Mouse (Mus musculus) layer of hippocampus, adult 11-12 months (tissue): ENCODE results near the gene Vwa3a.
"Not testable (repeated sequence)": the region's sequence is repeated elsewhere in the genome, so short reads cannot be mapped to it uniquely, and the experiment has no call there.

Experiments
- DNase-seq: peaks from one replicate; pipeline ENCODE4 v3.0.0; 2022; ENCODE audit warnings: low spot score

Vwa3a gene

DNA sequence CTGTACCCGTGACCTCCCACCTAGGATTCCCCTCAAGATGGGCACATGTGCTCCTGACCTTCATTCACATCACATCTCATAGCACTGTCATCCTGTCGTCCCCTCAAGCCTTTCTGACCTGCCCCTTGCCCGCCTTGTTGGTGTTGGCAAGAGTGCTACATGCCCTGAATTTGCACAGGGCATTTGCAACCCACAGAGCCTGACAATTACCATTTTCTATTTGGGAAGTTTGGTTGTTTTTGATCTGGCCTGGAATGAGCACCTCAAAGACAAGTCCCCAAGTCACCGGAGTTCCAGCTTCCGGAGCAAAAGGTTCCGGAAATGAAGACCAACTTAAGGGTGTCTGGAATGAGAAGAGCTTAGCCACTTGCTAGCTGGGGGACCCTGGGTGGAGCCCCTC is at the start of gene Vwa3a:
Vwa3a (plus strand) TSS at position 301 of the 400 bp plus-strand sequence.
- no peak for DNase-seq

DNA sequence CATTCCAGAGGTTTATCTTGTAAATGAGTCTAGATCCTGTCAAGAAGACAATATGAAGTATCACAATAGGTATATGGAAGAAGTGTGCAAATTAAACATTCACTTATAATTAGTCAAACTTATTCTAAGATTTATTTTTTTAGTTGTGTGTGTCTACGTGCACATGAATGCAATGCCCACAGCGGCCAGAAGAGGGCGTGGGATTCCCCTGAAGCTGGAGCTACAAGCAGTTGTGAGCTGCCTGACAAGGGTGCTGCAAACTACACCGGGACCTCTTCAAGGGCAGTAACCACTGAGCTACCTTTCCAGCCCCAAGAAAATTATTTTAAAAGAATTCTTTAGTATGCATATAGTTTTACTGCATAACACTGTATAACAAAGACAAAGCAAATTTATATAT is 48.5 kb upstream of the Vwa3a start:
- no peak for DNase-seq

DNA sequence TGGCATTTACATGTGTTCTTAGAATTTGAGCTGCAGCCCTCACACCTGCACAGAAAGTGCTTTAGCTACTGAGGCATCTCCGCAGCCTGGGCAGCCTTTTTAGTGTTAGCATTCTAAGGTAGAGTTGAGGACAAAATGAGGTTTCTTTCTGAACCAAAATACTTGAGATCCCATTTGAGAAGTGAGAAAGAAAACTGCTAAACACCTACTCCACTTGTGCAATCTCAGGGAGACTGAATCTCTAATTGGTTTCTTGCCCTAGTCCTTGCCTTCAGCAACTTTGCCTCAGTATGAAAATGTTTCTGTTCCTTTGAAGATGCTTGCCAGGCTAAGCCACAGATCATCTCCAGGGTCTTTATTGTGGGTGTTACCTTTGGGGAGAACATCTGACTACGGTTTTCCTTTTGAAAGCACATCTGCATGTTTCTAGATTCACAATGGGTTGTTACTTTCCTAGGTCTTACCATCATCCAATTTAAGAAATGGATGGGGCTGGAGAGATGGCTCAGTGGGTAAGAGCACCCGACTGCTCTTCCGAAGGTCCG is 45.2 kb upstream of the Vwa3a start:
- no peak for DNase-seq

DNA sequence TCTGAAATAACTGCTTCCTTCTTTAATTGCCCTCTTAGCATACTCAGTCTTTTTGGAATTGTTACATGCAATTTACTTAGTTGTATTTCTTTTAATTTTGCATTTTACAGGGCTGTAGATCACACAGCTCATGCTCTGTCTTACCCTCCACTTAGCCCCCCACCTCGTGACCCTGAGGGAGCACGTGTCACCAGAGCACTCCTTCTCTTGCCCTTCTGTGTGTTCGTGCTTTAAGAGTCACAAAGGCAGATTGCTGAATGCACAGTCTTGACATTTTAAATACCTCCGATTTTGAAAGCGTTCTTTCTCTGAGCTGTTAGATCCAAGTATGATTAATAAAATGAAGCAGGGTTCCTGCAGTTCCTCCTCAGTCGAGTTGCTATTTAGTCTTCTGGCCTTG is 43.9 kb upstream of the Vwa3a start:
- no peak for DNase-seq

DNA sequence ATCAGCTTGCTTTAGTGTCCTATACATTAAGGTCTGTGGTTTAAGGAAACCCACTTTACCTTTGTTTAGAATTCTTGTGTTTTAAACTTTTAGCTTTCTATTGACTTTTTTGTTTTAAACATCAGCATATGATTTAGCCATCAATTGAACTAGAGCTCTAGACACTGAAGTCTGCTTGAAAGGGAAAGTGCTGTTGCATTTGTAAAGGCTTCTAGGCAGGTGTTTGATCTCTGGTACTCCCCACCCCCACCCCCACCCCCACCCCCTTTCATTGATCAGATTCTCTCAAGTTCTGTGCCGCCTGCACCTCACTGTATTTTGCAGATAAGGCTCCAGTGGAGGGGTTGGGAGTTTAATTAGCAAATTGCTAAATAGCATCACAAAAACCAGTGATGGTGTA is 43.5 kb upstream of the Vwa3a start:
- no peak for DNase-seq

- no peak for DNase-seq
These were observed 42.8 kb upstream of the Vwa3a start for GRCm38 (mm10) chr7:120696331-120696730.

DNA sequence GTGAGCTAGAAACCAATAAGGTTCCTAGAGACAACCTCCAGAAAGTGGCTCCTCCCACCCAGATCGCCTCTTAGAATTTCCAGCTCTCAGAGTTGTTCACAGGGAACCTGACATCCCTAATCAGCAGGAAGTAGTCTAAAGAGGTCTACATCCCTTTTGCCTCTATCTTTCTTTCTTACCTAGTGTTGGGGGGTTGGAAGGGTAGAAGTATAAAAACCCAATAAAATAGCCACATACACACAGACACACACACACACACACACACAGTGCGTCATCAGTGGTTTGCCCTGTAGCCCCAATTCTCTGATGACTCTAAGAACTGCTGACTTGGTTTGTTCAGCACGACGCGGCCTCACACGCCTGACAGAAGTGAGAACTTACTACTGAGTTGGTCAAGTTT is 39.5 kb upstream of the Vwa3a start:
- no peak for DNase-seq

DNA sequence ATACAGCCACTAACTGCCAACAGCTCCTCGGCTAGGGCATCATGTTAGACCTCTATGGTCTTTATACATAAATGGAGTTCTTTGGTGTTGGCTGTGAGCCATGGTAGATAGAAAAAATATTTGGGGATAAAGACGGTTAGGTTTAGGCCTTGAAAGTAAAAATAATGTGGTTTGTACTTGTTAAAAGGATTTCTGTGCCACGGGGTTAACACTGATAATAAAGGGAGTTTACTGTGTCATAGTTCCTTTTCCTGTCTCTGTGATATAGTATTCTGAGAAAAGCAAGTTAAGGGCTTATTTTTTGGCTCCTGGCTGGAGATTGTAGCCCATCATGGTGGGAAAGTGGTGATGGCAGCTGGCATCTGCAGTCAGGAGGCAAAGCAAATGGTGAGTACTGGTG is 35.2 kb upstream of the Vwa3a start:
- no peak for DNase-seq

DNA sequence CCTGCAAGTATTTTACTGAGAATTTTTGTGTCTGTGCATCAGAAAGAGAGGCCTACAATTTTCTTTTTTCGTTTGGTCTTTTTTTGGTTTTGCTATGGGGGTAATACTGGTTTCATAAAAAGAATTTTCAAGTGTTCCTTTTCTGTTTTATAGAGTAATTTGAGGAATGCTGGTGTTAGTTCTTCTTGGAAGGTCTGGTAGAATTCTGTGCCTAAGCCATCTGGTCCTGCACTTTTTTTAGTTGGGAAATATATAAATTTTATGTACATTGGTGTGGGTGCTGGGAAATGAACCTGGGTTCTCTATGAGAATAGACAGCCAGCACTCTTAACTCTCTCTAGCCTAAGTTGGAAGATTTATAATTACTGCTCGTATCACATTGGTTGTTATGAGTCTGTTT is 27.0 kb upstream of the Vwa3a start:
- DNase-seq, result no peak

DNA sequence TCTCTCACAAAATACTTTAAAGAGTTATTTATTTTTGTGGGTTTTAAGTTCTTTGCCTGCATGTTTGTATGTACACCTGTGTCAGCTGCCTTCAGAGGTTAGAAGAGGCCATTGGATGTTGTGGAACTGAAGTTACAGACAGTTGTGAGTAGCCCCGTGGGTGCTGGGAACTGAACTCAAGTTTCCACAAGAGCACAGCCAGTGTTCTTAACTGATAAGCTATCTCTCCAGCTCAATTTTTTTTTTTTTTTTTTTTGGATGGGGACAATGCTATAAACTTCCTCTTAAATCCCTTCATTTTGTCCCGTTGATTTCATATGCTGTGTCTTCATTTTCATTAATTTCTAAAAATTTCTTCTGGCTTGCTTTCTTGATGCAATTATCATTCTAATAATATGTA is 25.9 kb upstream of the Vwa3a start:
- DNase-seq, result no peak

DNA sequence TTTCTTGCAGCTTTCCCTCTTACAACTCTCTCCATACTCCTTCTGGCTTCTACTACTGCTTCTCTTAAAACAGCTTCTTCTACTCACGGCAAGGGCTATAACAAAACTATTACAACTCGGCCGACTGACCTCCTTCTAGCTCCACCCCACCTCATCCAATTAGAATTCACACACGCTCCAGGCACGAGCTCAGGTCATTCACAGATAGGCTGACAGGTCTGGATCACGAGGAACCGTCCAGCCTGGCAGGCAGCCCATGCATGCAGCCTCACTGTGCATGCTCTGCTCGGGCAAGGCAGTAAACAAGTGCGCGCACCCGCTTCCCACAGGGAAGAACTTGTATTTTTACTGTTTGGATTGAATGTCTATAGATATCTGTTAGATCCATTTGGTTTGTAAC is 25.2 kb upstream of the Vwa3a start:
- not testable (repeated sequence) for DNase-seq

- no peak for DNase-seq
These were observed 21.9 kb upstream of the Vwa3a start for GRCm38 (mm10) chr7:120717261-120717660.

DNA sequence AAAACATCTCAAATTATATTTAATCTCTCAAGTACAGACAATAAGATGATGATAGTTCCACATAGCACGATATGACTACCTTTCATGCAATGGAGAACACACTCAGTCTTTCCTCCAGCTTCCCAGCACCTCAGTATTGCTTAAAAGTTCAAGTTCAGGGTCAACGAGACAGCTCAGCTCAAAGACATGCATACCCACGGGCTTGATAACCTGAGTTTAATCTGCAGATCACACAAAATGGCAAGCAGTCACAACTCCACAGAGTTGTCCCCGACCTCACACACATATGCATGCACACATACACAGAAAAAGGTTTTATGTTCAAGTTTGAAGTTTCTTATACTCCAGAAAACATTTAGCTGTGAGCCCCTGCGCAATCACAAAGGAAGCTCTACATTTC is 18.1 kb upstream of the Vwa3a start:
- DNase-seq, result no peak

DNA sequence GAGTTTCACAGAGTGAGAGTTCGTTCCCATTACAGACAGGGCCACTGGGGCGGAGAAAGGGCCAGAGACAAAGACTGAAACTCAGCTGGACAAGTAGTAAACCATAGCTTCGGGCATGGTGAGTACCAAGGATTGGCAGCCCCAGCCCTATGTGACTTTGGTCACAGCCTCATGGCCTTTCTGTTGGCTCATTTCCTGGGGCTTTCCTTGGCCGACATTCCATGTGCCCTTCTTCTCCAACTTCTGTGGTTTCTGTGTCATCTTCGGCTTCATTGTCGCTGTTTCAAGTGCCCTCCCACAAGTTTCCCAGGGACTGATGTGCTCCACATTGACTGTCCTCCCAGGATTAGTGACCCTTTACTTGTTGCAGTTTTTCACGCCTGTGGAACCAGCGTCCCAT is 17.7 kb upstream of the Vwa3a start:
- DNase-seq, result no peak

DNA sequence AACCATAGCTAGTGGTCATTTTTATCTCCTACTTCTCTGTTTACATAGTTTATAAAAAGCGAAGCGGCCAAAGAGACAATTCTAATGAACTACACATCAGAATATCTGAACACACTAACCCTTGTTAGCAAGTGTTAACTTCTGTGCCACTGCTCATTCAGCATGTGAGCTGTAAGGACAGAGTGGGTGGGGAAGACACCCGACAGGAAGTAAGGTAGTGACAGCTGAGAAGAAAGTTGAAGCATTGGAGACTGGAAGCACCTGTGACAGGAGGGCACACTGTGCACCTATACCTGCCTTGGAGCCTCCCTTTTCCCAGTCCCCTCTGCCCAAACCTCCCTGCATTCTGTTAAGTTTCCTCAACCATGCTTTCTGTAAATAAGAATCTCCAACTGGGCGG is 17.1 kb upstream of the Vwa3a start:
- no peak for DNase-seq

GRCm38 (mm10) chr7:120722839-120723278 is 16.3 kb upstream of the Vwa3a start:
- no peak for DNase-seq

- DNase-seq, result peak; percentile 61
These were observed 11.5 kb upstream of the Vwa3a start for GRCm38 (mm10) chr7:120727581-120727980.

- DNase-seq, result no peak
These were observed 9.5 kb upstream of the Vwa3a start for GRCm38 (mm10) chr7:120729635-120730034.

DNA sequence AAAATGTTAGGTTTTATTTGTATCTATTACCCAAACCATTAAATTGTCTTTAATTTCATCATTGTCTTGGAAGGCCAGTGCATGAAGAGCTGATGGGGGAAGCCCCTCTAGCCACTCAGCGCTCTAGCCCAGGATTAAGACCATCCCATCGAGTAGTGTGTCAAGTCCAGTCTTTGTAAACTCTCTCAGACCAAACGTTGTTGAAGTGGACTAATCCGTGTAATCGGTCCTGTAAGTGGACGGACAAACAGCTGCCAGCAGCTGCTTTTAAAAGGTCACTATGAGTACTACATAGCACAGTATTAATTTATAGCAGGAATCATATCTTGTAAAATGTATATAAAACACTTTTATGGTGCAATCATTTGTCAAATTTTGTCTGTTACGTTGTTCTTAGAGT is 6.2 kb upstream of the Vwa3a start:
- no peak for DNase-seq

DNA sequence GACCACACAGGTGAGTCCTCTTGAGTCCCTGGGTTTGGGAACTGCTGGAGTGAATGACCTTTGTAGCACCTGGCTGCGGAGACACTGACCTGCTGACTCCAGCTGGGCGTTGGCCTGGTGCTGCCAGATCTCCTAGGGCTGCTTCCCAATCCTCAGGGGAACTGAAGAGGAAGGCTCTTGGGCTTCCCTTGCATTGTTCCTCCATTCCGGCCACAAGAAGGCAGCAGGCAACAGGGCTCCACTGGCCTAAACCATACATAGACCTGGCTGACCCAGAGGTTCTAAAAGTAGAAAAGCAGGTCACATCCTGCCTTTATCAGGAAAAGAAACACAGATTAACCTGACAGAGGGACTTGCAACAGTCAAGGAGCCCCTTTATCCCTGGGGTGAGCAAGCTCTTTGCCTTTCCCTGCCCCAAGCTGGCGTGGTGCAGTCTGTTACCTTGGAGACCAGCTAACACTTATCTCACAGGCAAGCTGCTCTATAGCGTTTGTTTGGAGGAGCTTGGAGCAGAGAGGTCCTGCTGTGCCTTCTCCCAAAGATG is 512 bp downstream of the Vwa3a start:
- peak; percentile 51 for DNase-seq

DNA sequence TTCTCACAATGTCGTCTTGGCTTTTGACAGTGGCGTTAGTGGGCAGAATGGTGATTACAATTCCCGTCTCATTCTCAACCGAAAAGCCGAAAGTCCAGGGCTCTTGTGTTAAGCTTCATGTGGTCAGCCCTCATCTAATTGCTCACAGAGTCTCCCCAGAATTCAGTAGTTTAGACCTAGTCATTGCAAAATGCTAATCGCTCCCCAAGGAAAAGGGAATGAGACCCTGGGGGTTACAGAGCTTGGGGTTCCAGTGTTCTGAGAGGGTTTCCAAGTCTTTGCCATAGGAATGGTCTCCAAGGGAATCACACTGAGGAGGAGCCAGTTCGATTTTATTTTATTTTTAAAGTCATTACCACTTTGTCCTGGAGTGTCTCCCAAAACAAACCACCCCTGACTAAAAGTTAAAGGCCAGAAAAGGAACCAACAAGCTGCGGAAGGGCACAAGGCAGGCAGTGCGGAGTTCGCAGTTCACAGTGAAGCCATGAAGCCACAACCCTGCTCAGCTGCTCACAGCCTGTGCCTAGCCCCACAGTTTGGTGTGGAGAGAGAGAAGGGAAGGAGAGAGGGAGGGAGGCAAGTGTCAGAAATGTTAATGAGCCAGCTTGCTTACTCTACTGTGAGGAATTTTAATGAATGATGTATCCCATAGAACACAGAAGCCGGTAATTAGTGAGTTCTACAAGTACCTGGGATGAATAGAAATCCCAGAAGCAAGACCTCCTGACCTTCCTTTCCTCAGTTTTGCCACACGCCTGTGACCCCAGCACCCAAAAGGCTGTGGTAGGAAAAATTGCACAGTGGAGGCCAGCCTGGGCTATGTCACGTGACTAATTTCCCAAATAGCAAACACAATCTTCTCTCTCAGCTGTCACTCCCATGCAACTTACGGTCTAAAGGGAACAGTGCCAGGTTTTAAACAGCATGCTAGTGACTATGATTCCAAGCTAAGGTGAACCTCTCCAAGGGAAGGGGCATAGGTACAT is 4.5 kb downstream of the Vwa3a start:
- no peak for DNase-seq

GRCm38 (mm10) chr7:120744606-120745005 is 5.5 kb downstream of the Vwa3a start:
- no peak for DNase-seq

- DNase-seq, result no peak
These were observed 6.9 kb downstream of the Vwa3a start for GRCm38 (mm10) chr7:120746029-120746428.
